Mouse (Mus musculus) CD4-positive helper T cell, adult 2 months (primary cell): Measurements from ENCODE around the gene Ptprd.

Experiments used
- DNase-seq: peaks from one replicate; pipeline ENCODE4 v3.0.0-alpha.2; 2012; ENCODE audit warnings: low read depth, missing footprints, low spot score

Ptprd gene

GRCm38 (mm10) chr4:76324928-76325327, 1886.8 kb downstream of the Ptprd start:
- DNase-seq: no peak

GRCm38 (mm10) chr4:76324509-76324908, 1887.3 kb downstream of the Ptprd start:
- no peak for DNase-seq

- no peak for DNase-seq
Observed at GRCm38 (mm10) chr4:76319874-76320273, 1891.9 kb downstream of the Ptprd start.

- DNase-seq: no peak
Observed at GRCm38 (mm10) chr4:76315977-76316376, 1895.8 kb downstream of the Ptprd start.

GRCm38 (mm10) chr4:76313749-76314148, 1898.0 kb downstream of the Ptprd start:
- DNase-seq: no peak

- DNase-seq: no peak
Observed at GRCm38 (mm10) chr4:76312593-76312992, 1899.2 kb downstream of the Ptprd start.

- DNase-seq: no peak
Observed at GRCm38 (mm10) chr4:76305987-76306386, 1905.8 kb downstream of the Ptprd start.

GRCm38 (mm10) chr4:76297375-76297774, 1914.4 kb downstream of the Ptprd start:
- DNase-seq: no peak

- DNase-seq: no peak
Observed at GRCm38 (mm10) chr4:76292733-76293357, 1918.9 kb downstream of the Ptprd start.

- no peak for DNase-seq
Observed at GRCm38 (mm10) chr4:76290484-76290818, 1921.3 kb downstream of the Ptprd start.

- DNase-seq: no peak
Observed at GRCm38 (mm10) chr4:76289612-76290483, 1921.9 kb downstream of the Ptprd start.

- DNase-seq: no peak
Observed at GRCm38 (mm10) chr4:76286016-76286415, 1925.7 kb downstream of the Ptprd start.

GRCm38 (mm10) chr4:76282886-76283285, 1928.9 kb downstream of the Ptprd start:
- DNase-seq: no peak

- no peak for DNase-seq
Observed at GRCm38 (mm10) chr4:76262727-76263126, 1949.0 kb downstream of the Ptprd start.

GRCm38 (mm10) chr4:76260686-76261085, 1951.1 kb downstream of the Ptprd start:
- no peak for DNase-seq

- no peak for DNase-seq
Observed at GRCm38 (mm10) chr4:76260286-76260685, 1951.5 kb downstream of the Ptprd start.

GRCm38 (mm10) chr4:76259636-76260035, 1952.1 kb downstream of the Ptprd start:
- DNase-seq: no peak

GRCm38 (mm10) chr4:76244371-76244770, 1967.4 kb downstream of the Ptprd start:
- no peak for DNase-seq

- no peak for DNase-seq
Observed at GRCm38 (mm10) chr4:76241542-76241941, 1970.2 kb downstream of the Ptprd start.

- DNase-seq: no peak
Observed at GRCm38 (mm10) chr4:76241140-76241539, 1970.6 kb downstream of the Ptprd start.

- no peak for DNase-seq
Observed at GRCm38 (mm10) chr4:76239063-76239462, 1972.7 kb downstream of the Ptprd start.

GRCm38 (mm10) chr4:76238577-76238976, 1973.2 kb downstream of the Ptprd start:
- DNase-seq: no peak

- DNase-seq: no peak
Observed at GRCm38 (mm10) chr4:76237827-76238226, 1973.9 kb downstream of the Ptprd start.
